Mouse (Mus musculus): ENCODE data around the gene Rusc2.

- TF ChIP-seq CTCF (IDR thresholded peaks at IDR 0.05; ENCODE audit: insufficient read depth, low read length) (no peak), POLR2A (IDR thresholded peaks at IDR 0.05; ENCODE audit: borderline replicate concordance, extremely low read depth, low read depth, low read length) (no peak)
Observed at GRCm38 (mm10) chr4:43432832-43433231, 51.1 kb downstream of the Rusc2 start.
